Mouse (Mus musculus): ENCODE measurements around the gene Ptpra.

The Ptpra gene

DNA sequence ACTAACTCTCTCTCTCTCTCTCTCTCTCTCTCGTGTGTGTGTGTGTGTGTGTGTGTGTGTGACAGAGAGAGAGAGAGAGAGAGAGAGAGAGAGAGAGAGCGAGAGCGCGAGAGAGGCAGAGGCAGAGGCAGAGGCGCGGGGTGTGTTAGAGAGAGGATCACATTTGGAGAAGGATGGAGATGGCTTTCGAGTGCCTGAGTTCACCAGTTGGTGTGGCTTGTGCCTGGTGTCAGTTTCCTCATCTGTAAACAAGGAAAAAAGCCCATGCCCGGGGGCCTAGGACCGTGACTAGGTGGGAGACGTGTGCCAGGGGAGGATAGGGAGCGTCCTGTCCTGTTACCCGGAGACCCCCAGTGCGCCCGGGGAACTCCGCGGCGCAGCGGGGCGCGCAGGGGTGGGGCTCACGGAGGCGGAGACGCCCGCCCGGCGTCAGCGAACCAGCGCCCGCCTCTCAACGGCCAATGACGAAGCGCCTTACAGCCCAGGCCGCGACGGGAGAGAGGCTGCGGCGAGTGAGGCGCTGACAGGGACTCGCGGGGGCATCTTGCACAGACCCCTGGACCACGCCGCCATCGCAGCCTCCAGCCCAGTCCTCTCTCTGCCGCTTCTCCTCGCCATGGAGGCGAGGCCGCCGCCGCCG, at the start of gene Ptpra:
Ptpra (plus strand) TSS at position 485 of the 640 bp plus-strand sequence.
- DNase-seq, result peak; percentile 92 to 94

DNA sequence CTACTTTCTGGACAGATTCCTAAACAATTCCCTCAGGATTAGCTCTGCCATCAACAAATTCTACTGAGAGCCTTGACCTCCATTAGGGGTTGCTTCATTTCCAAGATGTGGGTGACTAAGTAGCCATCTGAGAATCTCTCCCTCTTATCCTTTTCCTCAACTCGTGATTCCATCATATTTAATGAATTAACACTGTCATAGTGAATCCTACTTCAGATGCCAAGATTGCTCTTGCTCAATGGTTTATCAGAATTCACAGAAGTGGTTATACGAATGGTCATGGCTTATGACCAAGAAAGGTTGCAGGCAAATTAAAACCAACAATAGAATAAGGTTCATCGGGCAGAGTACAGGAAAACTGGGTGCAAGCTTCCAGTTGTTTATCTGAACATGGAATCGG, 48.2 kb upstream of the Ptpra start:
- DNase-seq, result no peak

DNA sequence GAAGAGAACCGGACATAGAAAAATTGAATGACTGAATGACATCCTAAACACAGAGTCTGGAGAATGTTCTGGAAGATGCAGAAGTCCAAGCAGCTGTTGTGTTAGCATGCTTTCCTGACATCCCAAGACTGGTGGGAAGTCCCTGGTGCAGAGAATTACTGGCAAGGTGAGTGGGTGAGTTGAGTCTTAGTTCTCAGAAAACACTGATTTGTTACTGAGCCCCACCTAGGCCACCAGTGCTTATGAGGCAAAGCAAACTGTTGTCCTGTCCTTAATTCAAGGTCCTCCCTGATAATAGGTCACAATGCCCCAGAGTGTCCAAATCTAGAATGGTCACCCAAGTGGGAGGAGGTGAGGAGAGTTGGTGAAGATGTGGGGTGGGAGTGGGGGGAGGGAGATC, 45.1 kb upstream of the Ptpra start, which contains the start of the genes Gm28372 and 1700020A23Rik:
Gm28372 (plus strand) TSS at position 301 of the 400 bp plus-strand sequence.
1700020A23Rik (plus strand) TSS at position 321 of the 400 bp plus-strand sequence.
- DNase-seq, result no peak

- DNase-seq, result no peak
Measured at GRCm38 (mm10) chr2:130406178-130406577, 43.9 kb upstream of the Ptpra start, which contains the start of gene Tmem239. Gene Tmem239 (plus strand): TSS chr2:130406478.

- DNase-seq, result no peak
Measured at GRCm38 (mm10) chr2:130408194-130408593, 41.9 kb upstream of the Ptpra start.

GRCm38 (mm10) chr2:130411558-130412495, 38.3 kb upstream of the Ptpra start:
- peak; percentile 79 to 87 for DNase-seq

GRCm38 (mm10) chr2:130412775-130413174, 37.3 kb upstream of the Ptpra start:
- no peak for DNase-seq

GRCm38 (mm10) chr2:130414094-130414856, 35.8 kb upstream of the Ptpra start:
- DNase-seq, result no peak

DNA sequence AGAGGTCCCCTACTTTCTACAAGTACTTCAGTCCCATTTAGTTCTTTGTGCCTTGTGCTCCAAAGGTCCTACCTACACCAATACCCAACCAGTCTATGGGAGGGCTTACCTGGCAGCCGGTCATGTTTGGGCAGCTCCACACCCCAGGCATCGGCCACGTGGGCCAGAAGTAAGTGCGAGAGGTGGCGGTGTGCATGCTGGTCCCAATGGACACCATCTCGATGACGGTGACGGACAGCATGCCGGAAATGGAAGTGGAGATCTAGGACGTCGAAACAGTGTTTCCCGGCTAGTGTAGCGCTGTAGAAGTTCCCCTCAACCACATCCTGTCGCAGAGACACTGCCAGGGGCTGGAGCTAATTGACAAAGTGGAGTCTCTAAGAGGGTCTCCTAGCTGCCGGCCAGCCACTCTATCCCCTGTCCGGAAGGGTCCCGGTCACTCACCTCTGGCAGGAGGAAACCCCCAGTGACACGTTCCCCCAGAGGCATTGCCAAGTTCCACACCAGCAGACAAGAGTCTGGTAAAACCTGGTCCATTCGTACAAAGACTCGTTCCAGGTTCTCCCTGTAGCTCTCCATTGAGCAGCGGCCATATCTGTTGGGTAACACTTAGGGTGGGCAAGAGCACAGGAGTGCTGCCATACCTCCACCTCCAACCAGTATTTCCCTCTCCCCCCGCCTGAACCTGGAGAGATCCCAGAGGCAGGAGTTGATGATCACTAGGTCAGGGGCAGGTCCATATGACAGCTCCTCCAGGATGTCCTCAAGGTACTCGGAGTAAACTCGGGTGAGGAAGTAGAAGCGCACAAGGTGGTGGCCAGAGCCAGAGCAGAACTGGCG, 28.1 kb upstream of the Ptpra start:
- no peak for DNase-seq

DNA sequence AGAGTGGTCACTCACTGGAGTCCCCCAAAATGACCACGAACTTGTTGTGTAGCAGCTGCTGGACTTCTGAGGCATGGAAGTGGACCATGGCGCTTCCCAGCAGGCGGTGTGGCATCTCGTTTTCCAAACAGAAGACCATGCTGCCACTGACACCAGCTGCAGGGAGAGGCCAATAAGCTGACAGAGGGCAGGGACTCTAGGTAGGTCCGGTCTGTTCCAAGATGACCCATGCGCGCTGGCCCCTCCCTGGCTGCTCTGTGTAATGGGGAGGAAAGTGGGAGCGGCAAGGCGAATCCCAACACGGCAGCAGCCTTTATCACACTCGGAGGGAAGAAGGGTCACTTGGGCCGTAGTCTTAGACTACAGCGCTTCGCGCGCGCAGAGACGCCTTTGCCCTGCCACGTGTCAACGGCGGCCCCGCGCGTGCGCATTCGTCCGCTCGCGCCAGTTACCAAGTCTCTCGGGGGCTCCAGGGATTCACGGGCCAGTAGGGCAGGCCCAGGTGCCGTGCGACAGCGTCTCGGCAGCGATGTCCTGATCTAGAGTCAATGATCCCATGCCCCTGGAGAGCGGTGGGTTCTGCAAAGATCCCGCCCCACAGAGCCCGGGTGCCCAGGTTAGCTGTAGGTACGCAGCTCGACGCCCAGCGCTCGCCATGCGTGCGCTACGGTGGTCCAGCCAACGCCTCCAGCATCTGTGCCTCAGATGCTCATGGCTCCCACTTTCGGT, 26.5 kb upstream of the Ptpra start:
- DNase-seq, result peak; percentile 84 to 87

DNA sequence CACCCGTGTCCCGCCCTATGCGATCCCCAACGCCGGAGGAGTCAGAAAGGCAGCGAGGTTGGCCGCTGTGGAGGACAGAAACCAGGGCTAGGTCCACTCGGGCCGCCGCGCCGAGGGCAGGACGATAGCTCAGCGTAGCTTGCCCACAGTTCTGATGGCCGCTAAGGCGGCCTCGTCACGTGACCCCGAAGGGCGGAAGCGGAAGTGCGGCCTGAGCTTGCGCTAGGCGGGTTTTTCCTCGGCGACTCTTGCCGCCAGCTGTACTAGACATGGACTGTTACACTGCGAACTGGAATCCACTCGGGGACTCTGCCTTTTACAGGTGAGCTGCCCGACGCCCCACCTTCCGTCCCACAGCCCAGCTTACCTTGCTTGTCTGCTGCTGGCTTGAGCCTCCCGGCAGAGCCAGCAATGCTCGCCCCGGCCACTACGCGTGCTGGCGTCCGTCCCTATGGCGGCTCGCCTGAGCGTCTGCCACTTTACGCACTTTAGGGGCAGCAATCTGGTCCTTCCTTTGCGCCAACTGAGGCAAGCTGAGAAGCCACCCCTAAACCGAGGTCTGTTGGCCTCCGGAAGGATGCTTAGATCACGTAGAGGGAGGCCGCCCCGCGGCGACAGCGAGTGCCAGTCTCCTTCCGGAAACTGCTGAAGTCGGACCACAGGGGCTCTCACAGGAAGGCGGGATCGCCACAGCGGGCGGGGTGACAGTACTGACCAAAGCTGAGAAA, 25.8 kb upstream of the Ptpra start, which contains the start of the genes Vps16 and Pced1a:
Vps16 (plus strand) TSS at position 214 of the 728 bp plus-strand sequence.
Pced1a (minus strand) TSS at position 576 of the 728 bp plus-strand sequence.
- DNase-seq, result peak; percentile 94 to 95

GRCm38 (mm10) chr2:130425112-130425511, 25.0 kb upstream of the Ptpra start:
- no peak for DNase-seq

- DNase-seq, result no peak
Measured at GRCm38 (mm10) chr2:130429851-130430250, 20.2 kb upstream of the Ptpra start.

GRCm38 (mm10) chr2:130430484-130430883, 19.6 kb upstream of the Ptpra start:
- no peak for DNase-seq

- no peak for DNase-seq
Measured at GRCm38 (mm10) chr2:130432157-130432556, 17.9 kb upstream of the Ptpra start.

GRCm38 (mm10) chr2:130433152-130433551, 16.9 kb upstream of the Ptpra start:
- DNase-seq, result peak in 1 of 2 experiments; percentile 53

GRCm38 (mm10) chr2:130436769-130437168, 13.3 kb upstream of the Ptpra start:
- no peak for DNase-seq

- no peak for DNase-seq
Measured at GRCm38 (mm10) chr2:130438861-130439260, 11.2 kb upstream of the Ptpra start.

DNA sequence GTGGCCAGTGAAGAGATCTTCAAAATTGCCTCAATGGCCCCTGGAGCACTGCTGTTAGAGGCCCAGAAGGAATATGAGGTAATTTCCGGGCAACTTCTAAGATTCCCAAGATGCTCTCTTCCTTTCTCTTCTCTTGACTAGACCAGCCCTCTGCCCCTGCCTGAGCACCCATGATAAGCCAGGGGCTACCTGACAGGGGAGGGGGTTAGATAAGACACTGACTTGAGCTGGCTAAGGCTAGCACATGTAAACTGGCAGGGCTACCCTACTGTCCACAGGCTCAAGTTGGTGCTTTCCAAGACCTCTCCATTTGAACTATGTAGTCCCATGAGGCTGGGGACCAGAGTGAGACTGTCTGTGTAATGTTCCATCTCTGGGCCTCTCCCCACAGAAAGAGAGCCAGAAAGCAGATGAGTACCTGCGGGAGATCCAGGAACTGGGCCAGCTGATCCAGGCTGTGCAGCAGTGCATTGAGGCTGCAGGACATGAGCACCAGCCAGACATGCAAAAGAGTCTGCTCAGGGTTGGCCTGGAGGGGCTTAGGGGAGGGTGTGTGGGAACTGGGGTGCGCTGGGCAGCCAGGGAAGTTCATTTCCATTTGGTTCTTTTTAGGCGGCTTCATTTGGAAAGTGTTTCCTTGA, 10.1 kb upstream of the Ptpra start:
- DNase-seq, result no peak

DNA sequence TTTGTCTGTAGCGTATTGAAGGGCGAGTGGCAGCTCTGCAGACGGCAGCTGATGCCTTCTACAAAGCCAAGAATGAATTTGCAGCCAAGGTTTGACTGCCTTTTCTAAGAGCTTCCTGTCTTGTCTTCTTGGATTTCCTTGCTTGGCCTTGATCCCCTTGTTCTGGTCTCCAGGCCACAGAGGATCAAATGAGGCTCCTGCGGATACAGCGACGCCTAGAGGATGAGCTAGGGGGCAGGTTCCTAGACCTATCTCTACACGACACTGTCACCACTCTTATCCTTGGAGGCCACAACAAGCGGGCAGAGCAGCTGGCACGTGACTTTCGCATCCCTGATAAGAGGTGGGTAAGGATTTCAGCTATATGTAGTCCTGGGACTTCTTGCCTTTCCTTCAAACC, 7.9 kb upstream of the Ptpra start:
- no peak for DNase-seq

Data from lung, postnatal 4 days (tissue).